Mouse (Mus musculus) mouse embryonic stem cell (cell line): ENCODE measurements around the gene Tuba8.

Experiments used
- in situ Hi-C, 2 experiments: fragments of 300-500 bp; cut with MboI; formaldehyde crosslinking; loops; 1 replicate in 1 of 2; 3 replicates in 1 of 2; pipeline ENCODE4 v1.14.3; 2019 to 2020; ENCODE audit warnings: low sequenced_read_pairs in 2 of 2, low pct_unique_long_range_greater_than_20kb in 1 of 2, mixed read lengths in 1 of 2; ENCODE audit not compliant: unreplicated experiment in 1 of 2

Gene Tuba8

GRCm38 (mm10) chr6:121210149-121210925, at the start of gene Tuba8:
TSS of gene Tuba8 (plus strand) at chr6:121210696.
- in situ Hi-C loops = no loop called here

DNA sequence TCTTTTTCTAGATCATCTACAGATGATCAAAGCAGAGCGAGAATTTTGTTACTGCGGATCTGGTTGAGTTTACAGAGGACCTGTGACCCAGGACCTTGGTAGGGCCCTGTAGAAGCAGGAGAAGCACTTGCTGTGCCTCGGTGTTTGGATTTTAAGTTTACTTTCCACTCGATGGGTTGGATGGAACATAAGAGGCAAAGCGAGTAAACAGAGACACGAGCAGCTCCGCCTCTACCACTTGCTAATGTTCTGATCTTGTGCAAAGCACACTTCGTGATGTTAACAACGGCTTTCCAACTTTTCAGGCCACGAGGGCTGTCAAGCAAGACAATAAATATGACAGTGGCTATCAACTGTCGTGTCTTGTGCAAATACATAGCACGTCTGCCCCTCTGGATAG, 47.9 kb upstream of the Tuba8 start:
- in situ Hi-C loops = no loop called here

DNA sequence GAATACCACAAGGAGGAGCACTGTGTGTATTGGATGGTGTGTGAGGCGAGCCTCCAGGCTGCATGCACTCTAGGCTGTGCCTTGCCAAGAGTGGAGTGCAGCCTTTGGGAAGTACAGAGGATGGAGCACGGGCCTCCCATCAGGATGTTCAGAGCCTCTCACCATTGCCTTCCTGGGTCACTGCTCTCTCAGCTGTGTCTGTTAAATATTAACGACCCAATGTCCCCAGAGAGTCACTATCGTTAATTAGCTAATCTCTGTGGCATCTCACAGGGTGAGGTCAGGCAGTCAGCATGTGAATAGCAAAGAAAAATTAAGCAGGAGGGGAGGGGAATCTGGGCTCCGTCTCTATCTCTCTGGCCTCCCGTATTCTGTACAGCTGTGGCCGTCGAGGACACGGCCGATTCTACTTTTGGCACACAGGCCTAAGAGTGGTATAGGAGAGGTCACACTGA, 44.4 kb upstream of the Tuba8 start:
- in situ Hi-C loops = no loop called here

GRCm38 (mm10) chr6:121167381-121167975, 43.0 kb upstream of the Tuba8 start:
- in situ Hi-C loops = no loop called here

GRCm38 (mm10) chr6:121171102-121171501, 39.4 kb upstream of the Tuba8 start:
- in situ Hi-C loops = no loop called here

DNA sequence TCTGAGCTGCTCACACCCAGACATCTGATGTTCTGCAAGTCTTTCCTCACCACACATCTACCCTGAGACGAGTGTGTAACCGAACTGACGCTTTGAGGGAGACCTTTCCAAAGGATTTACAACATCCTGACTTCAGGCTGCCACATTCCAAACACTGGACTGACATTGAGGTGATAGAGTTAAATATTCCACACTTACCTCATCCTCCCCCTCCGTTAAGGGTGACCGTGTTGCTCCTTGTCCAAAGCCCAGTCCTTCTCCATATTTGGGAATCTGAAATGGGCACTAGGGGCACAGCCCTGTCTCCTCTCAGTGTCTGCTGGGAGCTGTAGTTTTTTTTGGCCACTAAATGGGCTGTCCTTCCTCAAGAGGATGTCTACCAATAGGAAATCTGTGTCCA, 37.0 kb upstream of the Tuba8 start:
- in situ Hi-C loops = no loop called here

- in situ Hi-C loops = no loop called here
These were observed 35.7 kb upstream of the Tuba8 start for GRCm38 (mm10) chr6:121174761-121175160.

DNA sequence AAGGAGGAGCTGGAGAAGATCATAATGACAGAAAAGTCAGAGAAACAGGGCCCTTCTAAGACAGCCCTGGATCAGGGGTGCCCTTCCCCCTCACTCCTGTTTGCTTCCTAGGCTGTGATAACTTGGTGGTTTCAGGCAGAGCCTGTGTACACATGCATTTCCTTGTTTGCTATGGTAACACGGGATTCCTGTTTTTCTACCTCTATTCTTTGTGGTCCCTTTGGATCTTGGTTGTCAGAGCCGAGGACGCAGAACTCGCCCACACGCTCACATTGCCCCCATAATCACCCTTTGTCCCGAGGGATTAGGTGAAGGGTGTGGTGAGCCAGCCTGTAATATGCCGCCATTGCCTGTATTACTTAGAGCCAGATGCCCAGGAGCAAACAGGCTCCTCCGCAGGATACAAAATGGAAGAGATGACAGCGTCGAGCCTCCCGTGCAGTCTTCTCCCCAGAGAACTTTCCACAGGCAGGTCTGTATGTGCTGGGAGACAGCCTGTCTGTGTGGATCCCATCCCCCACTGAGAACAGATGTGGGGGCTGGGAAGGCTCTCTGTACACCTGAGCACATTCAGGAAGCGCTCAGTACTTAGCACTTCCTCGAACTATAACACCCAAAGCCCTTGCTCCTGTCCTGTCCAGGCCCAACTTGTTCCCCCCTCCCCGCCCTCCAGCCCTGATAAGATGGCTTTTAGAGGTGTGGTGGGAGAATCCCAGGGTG, 34.3 kb upstream of the Tuba8 start:
- in situ Hi-C loops = no loop called here

- in situ Hi-C loops = no loop called here
These were observed 33.8 kb upstream of the Tuba8 start for GRCm38 (mm10) chr6:121176731-121177098.

DNA sequence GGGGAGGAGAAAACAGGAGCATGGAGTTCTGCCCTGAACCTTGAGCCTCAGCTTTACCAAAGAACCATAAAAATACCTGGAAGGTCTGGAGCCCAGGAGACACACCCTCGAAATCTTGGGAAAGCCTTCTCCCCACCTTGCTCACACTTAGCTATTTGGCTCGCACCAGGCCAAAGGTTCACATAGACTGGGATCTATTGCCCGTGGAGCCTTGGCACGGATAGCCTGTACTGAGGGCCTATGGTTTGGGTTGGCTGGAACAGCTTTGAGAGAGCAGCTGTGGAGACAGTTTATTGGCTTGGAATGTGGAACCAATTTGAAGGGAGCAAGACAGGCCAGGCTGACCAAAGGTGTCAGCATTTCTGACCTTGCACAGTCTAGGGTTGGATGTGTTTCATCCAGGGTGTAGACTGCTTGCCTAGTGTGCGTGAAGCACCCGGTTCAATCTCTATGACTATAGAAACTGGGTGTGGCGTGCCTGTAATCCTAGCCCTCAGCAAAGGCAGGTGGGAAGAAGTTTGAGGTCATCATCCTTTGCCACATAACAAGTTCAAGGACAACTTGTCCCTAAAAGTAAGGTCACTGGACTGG, 33.3 kb upstream of the Tuba8 start:
- in situ Hi-C loops = no loop called here

DNA sequence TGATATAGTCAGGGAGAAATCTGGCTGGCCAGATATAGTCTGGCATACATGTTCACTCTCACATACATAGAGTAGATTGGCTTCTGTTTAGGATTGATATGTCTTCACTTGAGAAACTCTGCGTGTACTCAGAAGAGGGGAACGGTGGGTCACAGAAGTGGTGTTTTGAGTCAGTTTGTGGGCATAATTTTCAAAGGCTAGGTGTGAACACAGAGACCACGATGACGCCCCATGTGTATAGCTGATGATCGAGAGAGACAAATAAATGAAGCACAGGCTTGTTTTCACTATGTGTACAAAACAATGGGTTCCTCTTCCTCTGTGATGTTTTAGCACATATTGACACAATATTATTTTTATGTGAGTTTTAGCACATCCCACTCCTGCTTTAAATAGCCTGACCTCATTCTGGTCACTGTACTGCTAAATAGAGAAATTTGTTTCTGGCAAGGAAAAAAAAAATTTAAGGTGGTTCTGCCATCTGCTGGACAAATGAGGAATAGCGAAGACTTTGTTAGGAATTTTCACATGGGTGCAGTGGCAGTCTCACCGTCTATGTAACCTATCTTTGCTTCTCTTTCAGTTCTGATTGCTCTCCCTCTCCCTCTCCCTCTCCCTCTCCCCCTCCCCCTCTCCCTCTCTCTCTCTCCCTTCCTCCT, 31.7 kb upstream of the Tuba8 start:
- in situ Hi-C loops = no loop called here

GRCm38 (mm10) chr6:121179846-121180245, 30.6 kb upstream of the Tuba8 start:
- in situ Hi-C loops = no loop called here

DNA sequence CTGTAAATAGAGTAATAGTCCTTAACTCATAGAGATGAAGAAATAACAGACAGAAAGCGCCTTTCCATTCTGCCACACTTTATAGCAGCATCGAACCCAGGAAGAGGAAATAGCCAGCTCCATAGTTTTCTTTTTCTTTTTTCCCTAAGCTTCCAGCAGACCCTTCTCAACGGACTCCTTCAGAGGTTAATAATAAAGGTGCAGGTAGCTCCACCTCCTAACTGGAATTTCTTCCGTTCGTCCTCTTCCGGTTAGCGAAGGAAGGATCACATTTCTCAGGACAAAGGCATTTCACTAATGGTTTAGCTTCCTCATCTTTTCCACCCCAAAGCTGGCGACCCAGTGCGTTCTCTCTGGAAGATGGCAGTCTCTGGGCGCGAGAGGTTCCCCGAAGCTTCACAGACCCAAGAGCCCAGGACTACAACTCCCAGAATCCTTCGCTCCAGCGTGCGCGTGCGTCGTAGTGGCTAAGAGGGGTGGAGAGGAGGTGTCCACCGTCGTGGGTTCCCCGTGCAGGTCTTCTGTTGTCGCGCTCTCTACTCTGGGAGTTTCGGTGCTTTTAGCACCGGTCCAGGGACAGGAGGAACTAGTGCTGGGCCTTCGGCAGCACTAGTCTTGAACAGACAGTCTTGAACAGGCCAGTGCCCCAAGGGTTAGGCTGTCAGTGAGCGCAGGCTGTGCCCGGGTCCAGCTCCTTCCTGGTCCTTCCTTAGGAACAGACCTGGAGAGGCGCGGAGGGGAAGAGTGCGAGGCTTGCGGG, 26.9 kb upstream of the Tuba8 start, which contains the start of gene Pex26:
Gene Pex26, plus strand, starts transcription at position 254 of the 760 bp plus-strand sequence.
- in situ Hi-C loops = no loop called here

DNA sequence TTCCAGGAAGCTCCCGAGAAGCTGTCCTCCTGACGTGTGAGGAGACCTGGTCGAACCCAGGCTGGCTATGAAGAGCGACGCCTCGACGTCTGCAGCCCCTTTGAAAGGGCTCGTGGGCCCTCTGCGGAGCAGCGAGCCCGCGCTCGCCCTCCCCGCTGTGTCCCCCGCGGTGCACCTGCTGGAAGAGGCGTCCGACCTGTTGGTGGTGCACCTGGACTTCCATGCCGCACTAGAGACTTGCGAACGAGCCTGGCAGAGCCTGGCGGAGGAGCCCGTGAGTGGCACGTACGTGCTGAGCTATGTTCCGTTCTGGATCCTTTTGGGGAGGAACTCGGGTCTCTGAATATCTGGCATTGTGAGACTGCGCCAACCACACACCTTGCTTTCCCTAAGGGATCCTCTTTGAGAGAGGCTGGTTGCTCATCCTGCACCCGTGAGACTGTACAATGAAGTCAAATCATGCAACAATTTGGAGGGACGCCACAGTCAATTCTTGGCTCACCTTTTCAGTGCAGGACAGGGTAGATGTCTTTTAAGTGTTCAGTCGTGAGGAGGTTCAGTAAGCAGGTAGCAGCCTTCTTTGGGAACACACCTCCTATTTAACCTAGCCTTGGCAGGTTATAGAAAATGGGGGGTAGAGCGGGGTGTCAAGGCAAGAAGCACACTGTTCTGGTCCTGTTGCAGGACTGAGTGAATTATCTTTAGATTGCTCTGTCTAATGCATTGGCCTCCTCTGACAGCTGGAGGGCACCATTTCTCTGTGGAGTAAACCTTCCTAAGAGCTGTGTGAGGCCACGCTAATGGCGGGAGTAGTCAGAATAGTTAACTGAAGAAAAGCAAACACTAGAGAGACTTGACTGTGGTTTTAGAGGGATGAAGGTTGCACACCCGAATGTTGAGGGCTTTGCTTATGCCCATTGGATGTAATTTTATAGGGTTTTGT, 26.0 kb upstream of the Tuba8 start:
- in situ Hi-C loops = no loop called here

DNA sequence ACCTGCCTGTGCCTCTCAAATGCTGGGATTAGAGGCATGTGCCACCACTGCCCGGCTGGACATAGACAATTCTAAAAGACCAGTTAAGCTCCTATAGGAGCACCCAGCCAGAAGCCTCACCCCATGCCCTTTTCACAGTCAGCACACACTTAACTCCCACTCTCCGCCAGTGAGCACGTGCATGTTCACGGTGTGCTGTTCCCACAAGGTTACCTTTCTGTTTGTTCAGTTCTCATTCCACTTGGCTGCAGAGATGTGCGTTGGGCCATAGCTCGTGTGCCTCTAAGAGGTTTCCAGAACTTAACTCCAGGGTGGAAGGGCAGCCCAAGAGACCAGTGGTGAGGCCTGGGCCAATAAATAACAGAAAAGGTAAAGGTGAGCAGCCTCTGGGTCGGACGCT, 25.3 kb upstream of the Tuba8 start:
- in situ Hi-C loops = no loop called here

DNA sequence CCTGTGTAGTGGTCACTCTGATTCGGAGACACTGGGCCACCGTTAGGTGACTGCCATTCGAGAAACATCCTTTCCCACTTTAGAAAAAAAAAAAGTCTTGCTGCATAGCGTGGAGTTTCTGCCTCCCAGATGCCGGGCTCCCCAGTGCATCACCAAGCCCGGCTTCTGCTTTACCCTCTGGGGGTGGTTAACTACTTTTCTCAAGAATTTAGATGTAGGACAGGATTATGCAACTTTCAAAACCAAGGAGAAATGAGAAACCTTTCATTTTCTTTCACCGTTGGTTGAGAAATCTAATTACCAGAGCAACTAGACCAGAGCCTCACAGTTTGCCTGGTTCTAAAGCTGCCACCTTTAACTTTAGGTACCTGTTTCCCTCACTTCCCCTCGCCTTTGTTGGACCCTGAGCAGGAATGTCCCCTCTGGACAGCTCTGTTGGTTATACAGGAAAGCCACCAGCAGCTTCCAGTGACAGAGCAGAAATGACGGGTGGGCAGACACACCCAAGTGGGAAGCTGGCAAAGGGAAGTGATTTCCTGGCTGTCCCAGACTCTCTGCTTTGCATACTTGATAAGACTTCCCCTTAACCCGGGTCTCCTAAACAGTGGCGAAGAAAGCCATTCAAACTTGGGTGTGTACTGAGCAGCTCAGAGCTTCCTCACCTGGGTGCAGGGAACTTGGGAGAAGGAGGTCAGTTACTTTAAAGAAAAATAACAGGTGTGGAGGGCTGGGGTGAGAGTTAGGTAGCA, 19.1 kb upstream of the Tuba8 start:
- in situ Hi-C loops = no loop called here
